Comparison of ENCODE assay signal across 7 mouse cellular contexts in genomic region chr12:85219236-85219904, GRCm38 (mm10). TPM values are rescaled to one million over a fixed set of nuclear protein-coding genes. Genes with fewer than 3 reads are reported as not detected.
DNase-seq lines count a peak whose midpoint lies in the region; ATAC-seq lines count a peak whose summit lies in the region.

Eif2b2 (plus strand) TSS chr12:85219481.

- H3K4me2 ChIP-seq in intestine, embryonic 15.5 days (replicated peaks), result peak within 1 kb of the TSS; percentile 87

- peak within 1 kb of the TSS; percentile 68 for H3K9ac ChIP-seq in intestine, embryonic 15.5 days

- no peaks in the 10 kb centered on the region for H3K27me3 ChIP-seq in intestine, embryonic 15.5 days (replicated peaks)
- no peaks in the 10 kb centered on the region for H3K27me3 ChIP-seq in midbrain, embryonic 10.5 days (ENCODE audit: low read depth, poor library complexity, severe bottlenecking)

- H3K36me3 ChIP-seq in intestine, embryonic 15.5 days, result peaks cover 12% of the 10 kb centered on the region
- peaks cover 37% of the 10 kb centered on the region for H3K36me3 ChIP-seq in midbrain, embryonic 10.5 days

- WGBS in intestine, embryonic 15.5 days, result under 1% methylated on average over 54 of the region's 54 CpGs
- under 1% methylated on average over 54 of the region's 54 CpGs for WGBS in midbrain, embryonic 10.5 days

- peak; percentile 100 for ATAC-seq in intestine, embryonic 15.5 days

- intact Hi-C loops in gastrocnemius, postnatal 36 days (cut with DNase I), result loop anchor here (5.0 kb wide), 1 partner anchor 42 kb away; the partner anchor contains the start of gene Pgf
- intact Hi-C loops in left cerebral cortex, postnatal 25 days (cut with DNase I), result loop anchor here (1.0 kb wide), 1 partner anchor 50 kb away; no protein-coding TSS in a partner anchor

- peaks cover 21% of the 10 kb centered on the region for H3K4me1 ChIP-seq in intestine, embryonic 15.5 days (replicated peaks)
- peaks cover 21% of the 10 kb centered on the region for H3K4me1 ChIP-seq in midbrain, embryonic 10.5 days

- peak; percentile 95 for DNase-seq in adrenal gland, adult 18-20 months (ENCODE audit: low spot score in 2 of 2)
- DNase-seq in embryo, embryonic 11 days, result peak; percentile 99
- peak; percentile 98 to 100 for DNase-seq in gastrocnemius, postnatal 36 days
- DNase-seq in left cerebral cortex, postnatal 25 days (ENCODE audit: low spot score in 2 of 2), result peak; percentile 98 to 100
- DNase-seq in midbrain, embryonic 10.5 days (ENCODE audit: low spot score), result peak; percentile 99
- DNase-seq in right cerebral cortex, postnatal 4 days, result peak; percentile 95

- no peaks in the 10 kb centered on the region for H3K9me3 ChIP-seq in intestine, embryonic 15.5 days
- H3K9me3 ChIP-seq in midbrain, embryonic 10.5 days (replicated peaks), result no peaks in the 10 kb centered on the region

- peak within 1 kb of the TSS; percentile 85 for H3K4me3 ChIP-seq in intestine, embryonic 15.5 days (replicated peaks)
- peak within 1 kb of the TSS; percentile 83 for H3K4me3 ChIP-seq in midbrain, embryonic 10.5 days

- peak within 1 kb of the TSS; percentile 51; the same call in 1 of the 2 replicates for H3K27ac ChIP-seq in intestine, embryonic 15.5 days
- H3K27ac ChIP-seq in midbrain, embryonic 10.5 days (replicated peaks), result peak within 1 kb of the TSS; percentile 85

RNA-seq across cellular contexts. Expression of gene Eif2b2, which starts in this region (rescaled TPM):
- 10 to 100 TPM; 61.9 to 77.9 TPM for total RNA-seq in adrenal gland, adult 18-20 months (2021)
- total RNA-seq in gastrocnemius, postnatal 36 days (2021), result 10 to 100 TPM; 51.0 to 54.7 TPM
- 66.8 and 72.0 TPM in 2 replicates for polyA plus RNA-seq in intestine, embryonic 15.5 days (2015; fragmentation: Nextera tagmentation; extraction: Ambion mirVana)
- 10 to 100 TPM; 59.8 to 76.8 TPM for total RNA-seq in left cerebral cortex, postnatal 25 days (2021)
- 120 and 121 TPM in 2 replicates for polyA plus RNA-seq in midbrain, embryonic 10.5 days (2016; fragmentation: Nextera tagmentation; extraction: Ambion mirVana)

Comparison
In these comparisons a context has a peak if more than half of its experiments do, and no peak if none do; other contexts are left out.
1. Peak in every context shown above with its lines: DNase-seq, ATAC-seq, H3K4me3 ChIP-seq and H3K27ac ChIP-seq.